Mouse (Mus musculus) cerebellum, postnatal 14 days (tissue): ENCODE measurements at regions not wholly inside any gene's neighbourhood (a gene's known extent, or its start where the extent isn't known, plus 50 kb on each side); places are given as distances from the start of the nearest gene placed in this dataset.

Source experiments
- DNase-seq, 2 experiments: peaks; one replicate each; pipeline ENCODE4 v3.0.0; 2021; ENCODE audit warnings: mixed read lengths in 2 of 2

- DNase-seq: no peak
These were observed 511.4 kb downstream of the Cdk5rap2 start for GRCm38 (mm10) chr4:69898831-69899230.

- DNase-seq: no peak
These were observed 514.1 kb downstream of the Cdk5rap2 start for GRCm38 (mm10) chr4:69896111-69896510.

- DNase-seq: no peak
These were observed 517.4 kb downstream of the Cdk5rap2 start for GRCm38 (mm10) chr4:69892829-69893175.

GRCm38 (mm10) chr4:69891898-69892828 lies 518.1 kb downstream of the Cdk5rap2 start:
- DNase-seq: no peak

GRCm38 (mm10) chr4:69890655-69891054 lies 519.6 kb downstream of the Cdk5rap2 start:
- no peak for DNase-seq

GRCm38 (mm10) chr4:69889931-69890634 lies 520.2 kb downstream of the Cdk5rap2 start:
- peak; percentile 7 to 8 for DNase-seq

- DNase-seq: no peak
These were observed 533.5 kb downstream of the Cdk5rap2 start for GRCm38 (mm10) chr4:69876734-69877133.

- no peak for DNase-seq
These were observed 539.6 kb downstream of the Cdk5rap2 start for GRCm38 (mm10) chr4:69870638-69871037.

- no peak for DNase-seq
These were observed 555.2 kb downstream of the Cdk5rap2 start for GRCm38 (mm10) chr4:69855001-69855400.

- DNase-seq: no peak
These were observed 557.6 kb downstream of the Cdk5rap2 start for GRCm38 (mm10) chr4:69852637-69853036.

GRCm38 (mm10) chr4:69849423-69849822 lies 560.8 kb downstream of the Cdk5rap2 start:
- no peak for DNase-seq

GRCm38 (mm10) chr4:69839868-69840267 lies 570.4 kb downstream of the Cdk5rap2 start:
- DNase-seq: no peak

- no peak for DNase-seq
These were observed 571.3 kb downstream of the Cdk5rap2 start for GRCm38 (mm10) chr4:69838940-69839339.

GRCm38 (mm10) chr4:69824903-69825268 lies 585.4 kb downstream of the Cdk5rap2 start:
- DNase-seq: no peak

- peak in 1 of 2 experiments; percentile 1 for DNase-seq
These were observed 585.9 kb downstream of the Cdk5rap2 start for GRCm38 (mm10) chr4:69824215-69824902.

- no peak for DNase-seq
These were observed 586.8 kb downstream of the Cdk5rap2 start for GRCm38 (mm10) chr4:69823311-69823940.

GRCm38 (mm10) chr4:69818885-69819284 lies 591.4 kb downstream of the Cdk5rap2 start:
- DNase-seq: no peak

GRCm38 (mm10) chr4:69785481-69786050 lies 624.7 kb downstream of the Cdk5rap2 start:
- peak in 1 of 2 experiments; percentile 6 for DNase-seq

- no peak for DNase-seq
These were observed 629.0 kb downstream of the Cdk5rap2 start for GRCm38 (mm10) chr4:69781258-69781657.

- no peak for DNase-seq
These were observed 648.4 kb downstream of the Cdk5rap2 start for GRCm38 (mm10) chr4:69761841-69762240.

- DNase-seq: peak; percentile 49
These were observed 650.6 kb downstream of the Cdk5rap2 start for GRCm38 (mm10) chr4:69759596-69759995.

- DNase-seq: peak; percentile 22 to 23
These were observed 655.7 kb downstream of the Cdk5rap2 start for GRCm38 (mm10) chr4:69754567-69754966.
